Mouse (Mus musculus) testis, adult 2 months (tissue): Measurements from ENCODE around the gene Trim67.

Source experiments
- CTCF ChIP-seq: fragments of 200-500 bp; IDR thresholded peaks from 2 replicates; pipeline ENCODE4 v1.5.1; 2012; ENCODE audit warnings: low read depth, mild to moderate bottlenecking, inconsistent platforms, low read length, moderate library complexity; ENCODE audit not compliant: control insufficient read depth, insufficient read depth, insufficient replicate concordance
- POLR2A ChIP-seq: fragments of 200-500 bp; IDR thresholded peaks from 2 replicates; pipeline ENCODE4 v1.6.1; 2012; ENCODE audit warnings: low read depth, mild to moderate bottlenecking, inconsistent platforms, low read length, moderate library complexity; ENCODE audit not compliant: control insufficient read depth

GRCm38 (mm10) chr8:124772389-124772788 lies 20.5 kb upstream of the Trim67 start:
- TF ChIP-seq CTCF (no peak), POLR2A (no peak)
